Mouse (Mus musculus) gastrocnemius, adult 2 months (tissue): ENCODE results near the gene H2-DMa. TPM values are rescaled to one million over a fixed set of nuclear protein-coding genes. Genes with fewer than 3 reads are reported as not detected.
A peak's percentile ranks its signal among the peaks of the same experiment; 100 is the strongest.
"Not testable (repeated sequence)": the region's sequence is repeated elsewhere in the genome, so short reads cannot be mapped to it uniquely, and the experiment has no call there.

Source experiments
- DNase-seq: peaks from one replicate; pipeline ENCODE4 v3.0.0; 2022
- H3K27ac ChIP-seq: fragments of 200-600 bp; 2 replicates; pipeline ENCODE4 v1.8.1; 2022; ENCODE audit warnings: mild to moderate bottlenecking
- H3K4me3 ChIP-seq: fragments of 200-600 bp; 2 replicates; pipeline ENCODE4 v1.8.1; 2022; ENCODE audit warnings: mild to moderate bottlenecking, moderate library complexity
- CTCF ChIP-seq: fragments of 200-600 bp; IDR thresholded peaks from 2 replicates; pipeline ENCODE4 v1.8.1; 2022; ENCODE audit warnings: antibody characterized with exemption, mild to moderate bottlenecking, moderate library complexity
- intact Hi-C: fragments of 180-260 bp; cut with DNase I; formaldehyde crosslinking; loops from one replicate; pipeline ENCODE4 v1.15.1; 2025
- total RNA-seq, 2 experiments: library from RNA; stranded (reverse); gene quantifications; 2 replicates each; pipeline ENCODE4 v1.2.3; 2021

Gene H2-DMa
- total RNA-seq, 2 experiments from 2014 or later = 3.0 to 3.1 TPM

GRCm38 (mm10) chr17:34130073-34130947 is 11.0 kb downstream of the H2-DMa start:
- no peak for DNase-seq
- Histone ChIP-seq H3K27ac (no peak overlapping the region), H3K4me3 (no peak overlapping the region)
- intact Hi-C loops = no loop called here
- TF ChIP-seq CTCF = no peak

DNA sequence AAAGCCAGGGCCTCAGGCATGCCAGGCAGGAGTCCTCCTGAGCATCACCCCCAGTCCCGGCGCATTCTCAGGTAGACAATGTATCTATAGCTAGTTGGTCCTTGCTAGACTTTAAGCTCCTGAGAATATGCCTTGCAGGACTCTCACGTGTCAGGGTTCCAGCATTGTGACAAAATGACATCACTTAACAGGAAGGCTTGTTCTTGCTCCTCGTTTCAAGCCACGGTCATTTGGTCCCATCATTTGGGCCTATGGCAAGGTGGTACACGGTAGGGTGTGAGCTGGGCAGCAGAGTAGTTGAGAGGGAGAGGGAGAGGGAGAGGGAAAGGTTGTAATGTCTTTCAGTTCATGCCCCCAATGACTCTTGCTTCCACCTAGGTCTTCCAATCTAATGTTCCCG is 12.6 kb downstream of the H2-DMa start:
- Histone ChIP-seq H3K4me3 (no peak overlapping the region), H3K27ac (no peak overlapping the region)
- TF ChIP-seq CTCF = no peak
- no peak for DNase-seq
- intact Hi-C loops = loop anchor here (2.0 kb wide), 1 partner anchor 29 kb away; no protein-coding TSS in a partner anchor

- TF ChIP-seq CTCF = peak; percentile 18; the same call in 1 of the 2 replicates
- DNase-seq = no peak
- Histone ChIP-seq H3K27ac (no peak overlapping the region), H3K4me3 (no peak overlapping the region)
- intact Hi-C loops = loop anchor here (2.0 kb wide), 1 partner anchor 30 kb away; no protein-coding TSS in a partner anchor
Measured at GRCm38 (mm10) chr17:34133289-34133688, 13.9 kb downstream of the H2-DMa start.

- TF ChIP-seq CTCF = no peak
- Histone ChIP-seq H3K27ac (no peak overlapping the region), H3K4me3 (no peak overlapping the region)
- no peak for DNase-seq
- intact Hi-C loops = loop anchor here (2.0 kb wide), 1 partner anchor 34 kb away; no protein-coding TSS in a partner anchor
Measured at GRCm38 (mm10) chr17:34134451-34134850, 15.1 kb downstream of the H2-DMa start.

DNA sequence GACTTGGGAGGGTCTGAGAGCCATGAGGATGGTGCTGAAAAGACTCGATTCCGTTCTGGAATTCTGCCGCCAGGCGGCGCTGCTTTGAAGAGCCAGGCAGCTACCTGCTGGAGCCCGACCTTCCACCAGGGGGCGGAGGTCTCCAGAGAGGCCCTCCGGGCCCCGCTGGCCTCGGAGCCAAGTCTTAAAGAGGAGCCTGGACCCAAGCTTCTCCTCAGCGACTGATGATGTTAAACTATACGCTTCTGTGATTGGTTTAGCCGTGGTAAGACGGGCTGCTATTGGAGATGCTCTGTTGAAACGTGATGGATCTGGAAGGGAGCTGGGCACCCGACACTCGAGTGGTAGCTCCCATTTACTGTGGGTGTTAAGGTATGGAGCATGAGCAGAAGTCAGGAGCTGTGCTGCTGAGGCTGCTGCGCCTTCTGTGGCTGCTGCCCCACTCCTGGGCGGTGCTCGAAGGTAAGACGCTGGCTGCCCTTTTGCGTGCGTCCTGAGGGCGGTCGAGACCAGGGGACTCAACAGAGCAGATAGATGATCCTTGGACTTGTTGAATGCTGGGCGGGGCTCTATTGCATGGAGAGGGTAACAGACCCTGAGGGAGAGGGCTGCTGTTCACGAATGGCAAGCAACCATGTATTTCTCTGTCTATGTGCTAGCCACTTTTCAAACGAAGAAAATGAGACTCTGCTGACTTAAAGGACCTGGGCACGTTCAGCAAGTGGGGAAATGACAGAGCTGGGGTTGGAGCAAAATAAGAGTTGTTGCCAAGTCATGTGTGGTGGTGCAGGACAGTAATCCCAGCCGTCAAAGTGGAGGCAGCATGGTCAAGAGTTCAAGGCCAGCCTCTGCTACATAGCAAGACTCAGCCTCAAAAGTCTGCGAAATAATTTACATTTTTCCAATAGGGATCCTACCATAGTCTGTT is 16.2 kb downstream of the H2-DMa start:
- peak overlapping the region; percentile 74 for H3K4me3 ChIP-seq
- no peak for TF ChIP-seq CTCF
- intact Hi-C loops = loop anchor here (2.0 kb wide), 1 partner anchor 33 kb away; no protein-coding TSS in a partner anchor

DNA sequence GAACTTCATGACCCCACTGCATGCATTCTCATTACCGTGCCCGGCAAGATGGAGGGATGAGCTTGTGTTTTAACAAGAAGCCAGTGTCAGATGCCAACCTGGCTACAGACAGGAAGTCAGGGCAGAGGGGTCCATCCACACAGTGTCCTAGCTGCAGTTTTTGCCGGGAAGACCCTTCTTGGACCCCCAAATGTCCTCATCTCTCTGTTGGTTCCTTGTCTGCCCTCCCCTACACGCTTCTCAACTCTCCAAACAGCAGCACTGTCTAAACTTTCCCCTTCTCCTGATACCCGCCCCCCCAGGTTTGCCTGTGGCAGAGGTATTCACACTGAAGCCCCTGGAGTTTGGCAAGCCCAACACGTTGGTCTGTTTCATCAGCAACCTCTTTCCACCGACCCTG is 18.3 kb downstream of the H2-DMa start:
- no peak overlapping the region for H3K4me3 ChIP-seq
- intact Hi-C loops = no loop called here
- TF ChIP-seq CTCF = no peak
- H3K27ac ChIP-seq = no peak overlapping the region
- DNase-seq = no peak

More for the DNA sequence above, 16.2 kb downstream of the H2-DMa start:
- peak; percentile 98 for DNase-seq
- peak overlapping the region; percentile 44 for H3K27ac ChIP-seq

- TF ChIP-seq CTCF = no peak
- Histone ChIP-seq H3K27ac (no peak overlapping the region; the same call in 1 of the 2 replicates), H3K4me3 (no peak overlapping the region)
- intact Hi-C loops = no loop called here
- DNase-seq = no peak
Measured at GRCm38 (mm10) chr17:34138655-34139054, 19.3 kb downstream of the H2-DMa start.

DNA sequence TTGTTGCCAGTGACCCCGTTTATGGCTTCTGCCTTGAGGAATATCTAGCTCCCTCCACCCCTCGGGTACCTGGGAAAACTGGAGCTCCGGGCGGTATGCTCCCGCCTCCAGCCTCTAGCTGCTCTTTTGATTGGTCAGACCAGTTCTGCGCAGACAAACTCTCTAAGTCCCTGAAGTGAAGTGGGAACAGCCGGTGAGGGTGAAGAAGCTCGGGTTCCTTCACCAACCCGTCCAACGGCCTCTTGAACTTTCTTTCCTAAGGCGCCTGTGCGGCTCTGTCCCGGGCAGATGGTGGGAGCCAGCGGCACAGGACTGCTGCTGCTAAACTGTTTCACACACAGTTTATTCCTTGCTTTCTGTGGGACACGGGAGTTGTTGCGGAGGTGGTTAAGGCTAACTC is 20.1 kb downstream of the H2-DMa start:
- DNase-seq = peak; percentile 65
- TF ChIP-seq CTCF = no peak
- intact Hi-C loops = no loop called here
- Histone ChIP-seq H3K27ac (peak overlapping the region; percentile 52), H3K4me3 (peak overlapping the region; percentile 61)

DNA sequence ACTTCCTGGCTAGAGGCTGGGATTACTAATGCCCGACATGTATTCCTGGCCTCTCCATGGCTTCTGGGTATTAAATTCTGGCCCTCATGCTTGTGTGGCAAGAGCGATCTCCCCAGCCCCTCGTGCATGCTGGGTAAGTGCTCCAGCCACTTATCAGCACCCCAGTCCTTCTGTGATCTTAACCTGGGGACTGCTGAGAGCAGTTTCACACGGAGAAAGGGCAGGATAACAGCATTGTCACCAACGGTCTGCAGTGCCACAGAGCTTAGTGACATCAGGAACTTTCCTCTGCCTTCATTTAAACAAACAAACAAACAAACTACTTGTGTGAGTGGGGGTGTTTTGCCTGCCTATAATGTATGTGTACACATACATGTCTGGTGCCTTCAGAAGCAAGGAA is 20.9 kb downstream of the H2-DMa start:
- Histone ChIP-seq H3K4me3 (no peak overlapping the region), H3K27ac (no peak overlapping the region)
- TF ChIP-seq CTCF = no peak
- intact Hi-C loops = no loop called here
- DNase-seq = no peak

DNA sequence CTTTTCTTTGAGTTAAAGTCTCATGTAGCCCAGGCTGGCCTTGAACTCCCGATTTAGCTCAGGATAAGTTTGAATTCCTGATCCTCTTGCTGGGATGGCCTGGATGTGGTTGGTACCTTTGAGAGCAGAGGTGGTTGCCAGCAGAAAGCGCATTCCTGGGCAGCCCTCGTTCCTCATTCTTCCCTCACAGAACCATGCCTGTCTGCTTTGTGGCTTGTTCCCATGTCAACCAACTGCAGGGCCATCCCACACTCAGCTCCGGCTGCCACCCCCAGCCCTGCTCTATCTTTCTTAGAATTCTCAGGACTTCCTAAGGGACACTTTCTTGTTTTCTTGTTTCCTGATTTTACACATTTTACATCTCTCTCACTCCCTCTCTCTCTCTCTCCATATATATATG is 22.1 kb downstream of the H2-DMa start:
- Histone ChIP-seq H3K27ac (no peak overlapping the region), H3K4me3 (no peak overlapping the region)
- no peak for DNase-seq
- intact Hi-C loops = no loop called here
- TF ChIP-seq CTCF = no peak

GRCm38 (mm10) chr17:34142456-34143010 is 23.2 kb downstream of the H2-DMa start:
- no peak for DNase-seq
- intact Hi-C loops = no loop called here
- no peak for TF ChIP-seq CTCF
- peak overlapping the region; percentile 38 for H3K27ac ChIP-seq
- H3K4me3 ChIP-seq = no peak overlapping the region

DNA sequence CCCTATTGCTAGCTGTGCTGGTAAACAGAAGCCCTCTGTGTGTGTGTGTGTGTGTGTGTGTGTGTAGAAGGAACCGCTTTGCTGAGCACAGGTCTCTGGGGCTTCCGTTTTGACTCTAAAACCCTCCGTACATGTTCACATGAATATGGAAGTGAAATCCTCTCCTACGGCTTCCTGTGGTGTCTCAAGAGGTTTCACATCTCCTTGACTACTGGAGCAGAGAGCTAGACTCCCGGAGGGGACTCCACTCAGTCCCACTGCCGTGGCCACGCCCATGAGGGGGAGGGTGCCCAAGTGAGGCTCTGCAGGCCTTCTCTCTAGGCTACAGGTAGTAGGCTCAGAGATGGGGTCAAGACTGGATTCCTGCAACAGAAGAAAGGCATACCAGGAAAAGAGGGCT is 23.7 kb downstream of the H2-DMa start, which contains the start of gene H2-DMb2:
Gene H2-DMb2, plus strand, starts transcription at position 275 of the 400 bp plus-strand sequence.
- Histone ChIP-seq H3K4me3 (no peak within 1 kb of the TSS), H3K27ac (peak within 1 kb of the TSS; percentile 38)
- no peak for TF ChIP-seq CTCF
- intact Hi-C loops = no loop called here
- DNase-seq = peak; percentile 68

GRCm38 (mm10) chr17:34143461-34143860 is 24.1 kb downstream of the H2-DMa start:
- Histone ChIP-seq H3K4me3 (no peak overlapping the region), H3K27ac (no peak overlapping the region)
- TF ChIP-seq CTCF = no peak
- intact Hi-C loops = no loop called here
- no peak for DNase-seq

DNA sequence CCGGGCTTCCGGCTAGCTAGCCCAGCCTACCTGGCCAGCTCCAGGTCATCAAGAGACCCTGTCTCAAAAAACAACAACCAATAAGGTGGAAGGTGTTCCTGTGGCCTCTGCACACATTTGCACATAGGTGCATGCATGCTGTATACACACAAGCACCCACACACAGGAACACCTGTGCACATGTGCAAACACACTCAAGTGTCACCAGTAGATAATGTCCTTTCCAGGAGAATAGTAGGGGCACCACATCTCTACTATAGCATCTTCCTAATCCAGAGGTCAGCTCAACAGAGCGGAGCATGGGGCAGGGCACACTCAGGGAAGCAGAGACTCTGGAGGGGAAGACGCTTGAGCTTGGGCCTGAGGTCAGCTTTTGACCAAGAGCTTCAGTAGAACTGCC is 24.9 kb downstream of the H2-DMa start:
- H3K27ac ChIP-seq, H3K4me3 ChIP-seq, intact Hi-C loops, DNase-seq: not testable (repeated sequence)
